Mouse (Mus musculus): ENCODE measurements around the gene Prrt1. TPM values are rescaled to one million over a fixed set of nuclear protein-coding genes. Genes with fewer than 3 reads are reported as not detected.

The Prrt1 gene
- total and polyA plus RNA-seq, 3 experiments, result 9.1 to 22.1 (median 12.8) TPM

DNA sequence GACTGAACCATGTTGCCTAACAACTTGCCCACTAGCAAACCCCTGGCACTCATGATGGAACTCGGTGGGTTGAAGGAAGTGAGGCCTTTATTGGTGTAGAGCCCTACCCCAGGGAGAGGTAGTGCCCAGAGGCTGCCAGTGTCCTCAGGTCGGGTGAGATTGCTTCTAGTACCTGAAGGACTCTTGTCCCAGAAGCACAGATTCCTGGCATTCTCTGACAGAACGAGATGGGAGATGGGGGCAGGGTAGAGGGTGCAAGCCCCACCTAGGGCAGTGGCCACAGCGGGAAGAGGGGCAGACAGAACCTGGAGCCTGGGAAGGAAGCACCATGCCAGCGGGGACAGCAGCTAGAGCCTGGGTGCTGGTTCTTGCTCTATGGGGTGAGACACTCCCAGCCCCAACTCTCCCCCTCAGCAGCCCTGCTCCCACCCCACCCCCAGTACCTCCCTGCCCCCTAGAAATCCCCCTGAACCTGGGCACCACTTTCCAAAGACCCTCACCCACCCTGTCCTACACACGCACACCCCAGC is 31.7 kb upstream of the Prrt1 start, which contains the start of gene Ager:
Ager (plus strand) TSS at position 297 of the 530 bp plus-strand sequence.
- no peak for DNase-seq

DNA sequence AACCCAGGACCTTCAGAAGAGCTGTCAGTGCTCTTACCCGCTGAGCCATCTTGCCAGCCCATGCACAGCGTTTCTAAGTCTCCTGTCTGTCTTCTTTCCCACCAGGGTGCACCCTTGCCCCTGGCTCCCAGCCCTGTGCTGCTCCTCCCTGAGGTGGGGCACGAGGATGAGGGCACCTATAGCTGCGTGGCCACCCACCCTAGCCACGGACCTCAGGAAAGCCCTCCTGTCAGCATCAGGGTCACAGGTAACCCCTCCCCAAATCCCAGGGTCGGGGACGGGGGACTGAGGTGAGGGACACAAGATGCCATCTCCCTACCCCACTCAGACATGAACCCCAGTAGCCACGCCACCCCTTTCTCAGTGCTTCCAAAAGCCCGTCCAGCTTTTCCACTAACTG is 29.4 kb upstream of the Prrt1 start:
- no peak for DNase-seq

DNA sequence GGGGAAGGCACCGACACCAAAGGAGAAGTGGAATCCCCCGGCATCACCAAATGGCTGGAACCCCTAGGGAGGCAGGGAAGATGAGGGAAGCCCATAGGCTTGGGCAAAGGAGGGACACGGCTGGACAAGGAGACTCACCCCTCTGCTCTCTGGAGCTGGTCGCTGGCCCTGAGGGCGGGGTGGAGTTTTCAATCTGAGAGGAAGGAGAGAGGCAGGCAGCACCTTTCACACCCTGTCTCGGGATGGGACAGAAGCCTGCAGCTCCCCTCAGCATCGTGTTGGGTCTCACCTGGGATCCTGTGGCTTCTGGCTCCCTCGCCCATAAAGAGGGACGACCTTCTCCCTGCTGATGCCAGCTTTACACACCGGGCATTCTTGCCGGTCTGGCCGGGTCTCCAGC is 27.5 kb upstream of the Prrt1 start:
- no peak for DNase-seq

DNA sequence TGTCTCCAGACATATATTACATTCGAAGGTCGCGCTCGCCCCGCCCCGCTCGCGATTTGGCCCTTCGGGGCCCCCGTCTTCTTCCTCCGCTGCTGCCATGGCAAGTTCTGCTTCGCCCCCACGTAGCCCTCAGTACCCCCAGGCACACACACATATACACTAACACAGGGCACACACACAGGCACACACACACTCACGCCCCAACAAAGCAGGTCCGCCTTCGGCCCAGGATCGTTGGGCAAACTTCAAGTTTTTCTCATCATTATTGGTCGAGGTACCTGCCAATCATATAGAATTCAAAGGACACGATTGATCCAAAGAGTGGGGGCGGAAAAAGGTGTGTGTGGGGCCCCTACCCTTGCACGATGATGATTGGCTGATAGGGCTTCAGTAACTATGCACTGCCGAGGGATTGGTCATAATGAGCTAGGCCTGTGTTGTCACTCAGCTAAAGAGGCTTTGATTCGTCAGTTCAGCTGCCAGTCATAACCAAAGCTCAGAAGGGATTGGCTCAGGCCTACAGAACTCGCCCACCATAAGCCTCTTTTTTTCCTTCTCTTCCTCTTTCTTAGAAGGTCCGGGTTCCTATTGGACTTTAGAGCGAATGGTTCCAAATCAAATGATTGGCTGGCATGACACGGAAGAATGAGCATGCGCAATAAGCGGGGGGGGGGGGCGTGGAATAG is 25.8 kb upstream of the Prrt1 start, which contains the start of gene Rnf5:
Rnf5 (minus strand) TSS at position 316 of the 686 bp plus-strand sequence.
- peak; percentile 97 for DNase-seq

GRCm38 (mm10) chr17:34604061-34604508 is 25.2 kb upstream of the Prrt1 start, which contains the start of gene Agpat1:
Gene Agpat1, plus strand, starts transcription at chr17:34604262.
- DNase-seq, result peak; percentile 99

GRCm38 (mm10) chr17:34604511-34605237 is 24.7 kb upstream of the Prrt1 start:
- peak; percentile 83 for DNase-seq

DNA sequence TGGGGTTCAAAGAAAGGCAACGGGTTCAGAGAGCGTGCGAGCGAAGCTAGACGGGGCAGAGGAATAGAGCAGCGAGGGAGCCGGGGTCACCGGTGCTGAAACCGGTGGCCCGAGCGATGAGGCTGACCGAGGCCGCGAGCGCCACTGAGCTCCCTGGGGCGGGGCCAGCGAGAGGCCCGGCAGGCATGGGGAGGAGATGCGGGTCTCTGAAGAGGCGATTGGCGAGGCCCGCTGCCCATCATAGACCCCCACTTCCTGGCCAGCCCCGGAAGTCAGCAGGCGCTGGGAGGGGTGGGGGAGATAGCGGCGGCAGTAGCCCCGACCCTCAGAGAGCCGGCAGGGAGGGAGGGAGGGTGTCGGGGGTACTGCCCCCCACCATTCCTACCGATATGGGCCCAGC is 23.7 kb upstream of the Prrt1 start:
- DNase-seq, result peak; percentile 98

GRCm38 (mm10) chr17:34606186-34607039 is 22.9 kb upstream of the Prrt1 start:
- DNase-seq, result peak; percentile 48

- DNase-seq, result no peak
These were observed 21.3 kb upstream of the Prrt1 start for GRCm38 (mm10) chr17:34607997-34608396.

DNA sequence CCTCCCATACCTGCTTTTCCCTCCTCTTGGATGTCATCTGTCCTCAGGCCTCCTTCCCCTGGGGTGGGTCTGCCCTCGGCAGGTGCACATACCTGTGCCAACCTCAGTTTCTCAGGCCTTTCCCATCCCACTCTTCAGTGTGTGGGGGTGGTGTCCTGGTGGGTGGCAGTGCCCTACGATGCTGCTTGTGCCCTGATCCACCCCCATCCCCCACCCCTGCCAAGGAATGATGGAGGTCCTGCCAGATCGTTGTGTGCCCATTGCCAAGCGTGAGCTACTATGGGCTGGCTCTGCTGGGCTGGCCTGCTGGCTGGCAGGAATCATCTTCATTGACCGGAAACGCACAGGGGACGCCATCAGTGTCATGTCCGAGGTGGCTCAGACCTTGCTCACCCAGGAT is 18.3 kb upstream of the Prrt1 start:
- DNase-seq, result no peak

DNA sequence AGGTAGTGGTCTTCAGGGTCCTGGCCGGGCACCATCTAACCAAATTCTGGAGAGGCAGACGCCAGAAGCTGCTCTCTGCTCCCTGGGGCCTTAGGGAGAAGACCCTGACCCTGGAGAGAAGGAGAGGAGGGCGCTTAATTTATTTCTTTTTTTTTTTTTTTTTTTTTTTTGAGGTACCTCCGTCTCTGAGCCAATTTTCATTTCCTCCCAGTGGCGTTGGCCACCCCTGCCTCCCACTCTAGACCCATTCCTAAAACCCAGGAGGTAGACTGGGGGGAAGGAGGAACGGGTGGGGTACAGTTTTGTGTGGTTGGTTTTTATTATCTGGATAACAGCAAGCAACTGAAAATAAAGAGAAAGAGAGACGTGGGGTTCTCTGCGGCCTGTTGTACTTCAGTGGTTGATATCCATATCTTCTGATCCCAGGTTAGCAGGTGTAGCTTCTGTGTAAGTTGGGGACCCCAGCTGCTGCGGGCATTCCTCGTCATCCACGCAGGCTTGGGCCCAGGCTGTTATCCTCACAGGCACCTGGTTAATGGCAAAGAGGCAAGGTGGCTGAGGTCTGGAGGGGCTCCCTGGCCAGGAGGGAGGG is 16.2 kb upstream of the Prrt1 start:
- DNase-seq, result no peak

GRCm38 (mm10) chr17:34613830-34614229 is 15.5 kb upstream of the Prrt1 start:
- no peak for DNase-seq

DNA sequence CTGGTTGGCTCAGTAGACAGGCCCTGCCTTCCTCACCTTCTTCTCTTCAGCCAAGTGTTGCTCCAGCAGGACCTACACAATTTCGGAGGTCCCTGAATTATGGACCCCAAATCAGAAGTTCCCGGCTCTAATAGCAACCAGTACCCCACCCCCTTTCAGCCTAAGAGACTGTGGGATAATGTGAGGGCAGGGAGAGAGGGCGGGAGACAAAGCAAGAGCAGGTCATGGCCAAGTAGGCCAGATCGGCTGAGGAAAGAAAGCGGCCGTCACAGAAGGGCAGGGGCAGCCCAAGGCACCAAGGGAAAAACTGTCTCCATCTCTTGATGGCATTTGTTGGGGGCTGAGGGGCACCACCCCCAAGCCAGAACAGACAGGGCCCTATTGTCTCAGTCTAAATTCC is 13.5 kb upstream of the Prrt1 start, which contains the start of gene Egfl8:
Egfl8 (minus strand) TSS at position 101 of the 400 bp plus-strand sequence.
- no peak for DNase-seq

DNA sequence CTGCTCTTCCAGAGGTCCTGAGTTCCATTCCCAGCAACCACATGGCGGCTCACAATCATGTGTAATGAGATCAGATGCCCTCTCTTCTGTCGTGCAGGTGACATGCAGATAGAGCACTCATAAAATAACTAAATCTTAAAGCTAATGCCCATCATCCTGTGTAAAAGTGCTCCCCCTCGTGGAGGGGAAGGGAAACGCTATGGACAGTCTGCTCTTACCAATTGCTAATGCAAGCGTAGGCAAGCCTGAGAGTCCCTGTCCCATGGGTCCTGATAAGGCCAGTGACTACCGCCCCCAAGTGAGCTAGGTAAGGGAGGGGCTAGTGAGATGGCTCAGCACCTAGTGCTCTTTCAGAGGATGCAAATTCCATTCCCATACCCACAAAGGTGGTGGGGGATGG is 10.3 kb upstream of the Prrt1 start:
- DNase-seq, result peak; percentile 81

DNA sequence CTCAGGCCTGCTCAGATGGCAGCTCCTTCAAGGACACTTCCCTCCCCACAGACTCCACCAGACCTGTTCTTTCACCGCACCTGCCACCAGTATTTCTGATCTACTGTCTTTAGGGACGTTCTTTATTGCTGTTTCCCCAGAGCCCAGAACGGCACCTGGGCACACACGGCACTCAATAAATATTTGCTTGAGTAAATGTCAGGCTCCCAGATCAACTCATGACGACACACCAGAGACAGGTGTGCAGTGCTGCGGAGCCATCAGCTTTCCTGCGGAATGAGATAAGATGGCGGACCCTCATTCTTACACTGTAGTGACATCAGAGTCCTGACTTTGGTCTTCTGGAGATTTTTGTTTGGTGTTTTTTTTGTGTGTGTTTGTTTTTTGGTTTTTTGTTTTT is 8.3 kb upstream of the Prrt1 start:
- DNase-seq, result no peak

DNA sequence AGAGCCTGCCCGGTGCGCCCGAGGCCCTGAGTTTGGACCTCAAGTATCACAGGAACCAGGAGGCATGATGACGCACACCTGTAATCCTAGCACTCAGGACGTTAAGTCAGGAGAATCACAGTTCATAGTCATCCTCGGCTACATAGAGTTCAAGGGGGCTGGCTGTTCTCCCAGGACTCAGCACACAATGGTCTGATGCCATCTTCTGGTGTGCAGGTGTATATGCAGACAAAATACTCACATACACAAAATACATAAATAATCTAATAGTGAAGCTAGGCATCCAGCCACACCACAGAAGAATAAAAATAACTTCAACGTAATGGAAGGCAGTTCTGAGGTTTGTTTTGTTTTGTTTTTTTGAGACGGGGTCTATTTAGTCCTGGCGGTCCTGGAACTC is 6.2 kb upstream of the Prrt1 start:
- no peak for DNase-seq

- no peak for DNase-seq
These were observed 4.4 kb upstream of the Prrt1 start for GRCm38 (mm10) chr17:34624981-34625380.

DNA sequence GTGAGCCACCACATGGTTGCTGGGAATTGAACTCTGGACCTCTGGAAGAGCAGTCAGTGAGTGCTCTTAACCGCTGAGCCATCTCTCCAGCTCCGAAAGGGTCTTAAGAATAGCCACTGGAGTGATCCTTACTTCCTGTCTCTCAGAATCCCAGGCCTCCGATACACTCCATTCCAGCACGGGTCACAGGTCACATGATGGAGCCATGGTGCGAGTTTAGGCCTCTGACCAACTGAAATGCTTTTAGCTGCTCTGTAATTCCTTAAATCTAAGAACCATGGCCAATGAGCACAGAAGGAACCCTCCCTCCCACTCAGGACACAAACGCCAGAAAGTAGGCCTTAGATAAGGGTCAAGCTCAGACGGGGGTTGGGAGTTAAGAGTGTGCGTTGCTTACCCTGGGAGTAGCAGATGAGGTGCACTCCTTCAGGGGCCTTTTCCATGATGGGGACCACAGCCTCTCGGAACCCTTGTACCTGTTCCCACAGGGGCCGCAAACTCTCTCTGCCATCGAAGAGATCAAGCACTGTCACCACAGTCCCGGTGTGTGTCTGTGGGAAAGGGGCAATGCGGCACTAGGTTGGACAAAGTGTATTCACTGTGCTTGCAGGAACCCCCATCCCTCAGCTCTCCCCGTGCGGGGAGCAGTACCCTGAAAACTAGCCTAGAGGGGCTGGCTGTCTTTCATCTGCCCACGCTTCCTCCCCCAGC is 3.1 kb upstream of the Prrt1 start:
- DNase-seq, result no peak

GRCm38 (mm10) chr17:34626773-34627092 is 2.6 kb upstream of the Prrt1 start:
- DNase-seq, result no peak

DNA sequence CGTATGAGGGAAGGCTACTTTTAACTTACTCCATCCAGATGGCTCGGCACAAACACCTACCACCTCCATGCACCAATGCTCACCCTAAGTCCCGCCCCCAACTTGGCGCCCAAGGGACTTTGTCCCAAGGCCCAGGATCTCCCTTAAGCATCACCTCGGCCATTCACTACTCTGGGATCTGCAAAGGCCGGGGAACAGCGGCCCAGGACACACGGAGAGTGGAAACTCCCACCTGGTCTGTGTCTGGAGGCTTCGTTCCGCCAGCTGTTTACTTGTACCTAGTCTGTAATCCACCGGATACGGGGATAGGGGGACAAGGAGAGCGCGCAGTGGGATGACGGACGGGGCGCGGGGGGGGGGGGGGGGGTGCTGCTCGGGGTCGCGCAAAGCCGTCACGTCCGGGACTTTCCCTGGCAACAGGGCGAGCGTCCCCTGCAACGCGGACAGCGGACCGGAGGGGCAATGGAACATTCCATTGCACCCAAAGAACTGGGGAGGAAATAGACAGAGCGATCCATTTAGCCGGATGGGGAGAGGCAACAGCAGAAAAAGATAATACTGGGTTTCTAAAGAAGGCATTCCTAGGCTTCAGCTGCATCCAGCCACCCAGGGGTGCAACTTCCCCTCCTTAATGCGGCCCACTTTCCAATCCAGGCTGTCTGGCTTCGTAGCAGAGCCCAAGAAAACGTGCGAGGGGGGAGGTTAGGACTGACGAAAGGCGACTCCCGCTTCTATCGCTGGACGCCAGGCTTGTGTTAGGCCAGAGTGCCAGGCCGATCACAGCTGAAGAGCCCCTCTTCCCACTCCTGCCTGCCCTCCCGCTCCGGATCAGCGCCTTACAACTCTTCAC is 2.0 kb upstream of the Prrt1 start:
- peak; percentile 92 for DNase-seq

Data from adrenal gland, adult 2 months (tissue).